ENCODE assay signal across 30 mouse cellular contexts in genomic region chr7:104366339-104366738, GRCm38 (mm10). TPM values are rescaled to one million over a fixed set of nuclear protein-coding genes. Genes with fewer than 3 reads are reported as not detected.
"Had no signal": no experiment of that assay in that cellular context is flagged by ENCODE, and none has a peak within 500 bp of the region (broad histone marks: within the 10 kb centered on the region; RNA-seq: fewer than 3 reads in every experiment).

No protein-coding gene starts in this region.

- ATAC-seq: intestine, postnatal 0 days; liver, embryonic 12.5 days; midbrain, embryonic 15.5 days had no signal

- H3K4me3 ChIP-seq: layer of hippocampus, adult 2 months; limb, embryonic 10.5 days; limb, embryonic 13.5 days; liver, embryonic 12.5 days; liver, embryonic 15.5 days; midbrain, embryonic 12.5 days; midbrain, embryonic 15.5 days; neural tube, embryonic 12.5 days; neural tube, embryonic 15.5 days had no signal

- H3K27ac ChIP-seq: kidney, postnatal 0 days; layer of hippocampus, adult 2 months; limb, embryonic 10.5 days; limb, embryonic 13.5 days; liver, embryonic 12.5 days; liver, embryonic 15.5 days; midbrain, embryonic 12.5 days; midbrain, embryonic 15.5 days; neural tube, embryonic 12.5 days; neural tube, embryonic 15.5 days had no signal

- DNase-seq: kidney, adult 2 months; kidney, postnatal 25 days; layer of hippocampus, adult 9-11 months; lung, adult 2 months; lung, postnatal 36 days; retina, postnatal 1 day; right cerebral cortex, postnatal 25 days; spleen, adult 18-20 months; thymus, adult 18-20 months; thymus, postnatal 14 days; thymus, postnatal 4 days had no signal

- H3K9ac ChIP-seq: limb, embryonic 13.5 days; liver, embryonic 12.5 days; liver, embryonic 15.5 days; midbrain, embryonic 12.5 days; midbrain, embryonic 15.5 days; neural tube, embryonic 12.5 days; neural tube, embryonic 15.5 days had no signal

- H3K9me3 ChIP-seq: limb, embryonic 10.5 days; limb, embryonic 13.5 days; liver, embryonic 12.5 days; liver, embryonic 15.5 days; midbrain, embryonic 12.5 days; midbrain, embryonic 15.5 days; neural tube, embryonic 12.5 days; neural tube, embryonic 15.5 days had no signal

- H3K27me3 ChIP-seq: limb, embryonic 13.5 days; liver, embryonic 12.5 days; liver, embryonic 15.5 days; midbrain, embryonic 12.5 days; midbrain, embryonic 15.5 days; neural tube, embryonic 12.5 days; neural tube, embryonic 15.5 days had no signal

- H3K4me2 ChIP-seq: limb, embryonic 13.5 days; liver, embryonic 12.5 days; liver, embryonic 15.5 days; midbrain, embryonic 12.5 days; midbrain, embryonic 15.5 days; neural tube, embryonic 12.5 days; neural tube, embryonic 15.5 days had no signal

- H3K4me1 ChIP-seq: limb, embryonic 10.5 days; limb, embryonic 13.5 days; liver, embryonic 12.5 days; liver, embryonic 15.5 days; midbrain, embryonic 12.5 days; midbrain, embryonic 15.5 days; neural tube, embryonic 12.5 days; neural tube, embryonic 15.5 days had no signal

- H3K36me3 ChIP-seq: limb, embryonic 10.5 days; limb, embryonic 13.5 days; liver, embryonic 12.5 days; liver, embryonic 15.5 days; midbrain, embryonic 12.5 days; midbrain, embryonic 15.5 days; neural tube, embryonic 12.5 days; neural tube, embryonic 15.5 days had no signal

RNA-seq across cellular contexts. Expression of gene Trim30b, which starts 3.3 kb away (rescaled TPM):
- total RNA-seq: layer of hippocampus, adult 2 months; layer of hippocampus, postnatal 25 days; left cerebral cortex, postnatal 25 days had no signal
- polyA plus RNA-seq: kidney, embryonic 14.5 days; limb, embryonic 13.5 days; midbrain, embryonic 12.5 days; neural tube, embryonic 12.5 days; neural tube, embryonic 15.5 days had no signal

RNA-seq across cellular contexts. Expression of gene Trim30c, which starts 34.3 kb away (rescaled TPM):
- total RNA-seq: layer of hippocampus, adult 2 months; layer of hippocampus, postnatal 25 days; left cerebral cortex, adult 18-20 months; left cerebral cortex, postnatal 25 days had no signal
- polyA plus RNA-seq: large intestine, adult 2 months; limb, embryonic 10.5 days; limb, embryonic 13.5 days; lung, adult 2 months; neural tube, embryonic 12.5 days; neural tube, embryonic 15.5 days; testis, adult 2 months had no signal

RNA-seq across cellular contexts. Expression of gene Trim34b, which starts 37.1 kb away (rescaled TPM):
- total RNA-seq: layer of hippocampus, adult 2 months; left cerebral cortex, adult 18-20 months; left cerebral cortex, postnatal 25 days had no signal
- polyA plus RNA-seq: limb, embryonic 10.5 days; liver, embryonic 12.5 days; liver, embryonic 15.5 days; lung, embryonic 16.5 days; midbrain, embryonic 12.5 days; midbrain, embryonic 15.5 days; neural tube, embryonic 12.5 days; neural tube, embryonic 15.5 days; stomach, embryonic 16.5 days had no signal
